ENCODE assay signal across 11 mouse cellular contexts in genomic region chr16:38945581-38945981, GRCm38 (mm10). TPM values are rescaled to one million over a fixed set of nuclear protein-coding genes. Genes with fewer than 3 reads are reported as not detected.
DNase-seq lines count a peak whose midpoint lies in the region; ATAC-seq and TF ChIP-seq lines count a peak whose summit lies in the region.
"Had no signal": no experiment of that assay in that cellular context is flagged by ENCODE, and none has a peak within 500 bp of the region (broad histone marks: within the 10 kb centered on the region; RNA-seq: fewer than 3 reads in every experiment).

No protein-coding gene starts in this region.

- intact Hi-C loops in left cerebral cortex, adult 2 months (cut with DNase I): loop anchor here (2.0 kb wide), 1 partner anchor 43 kb away; no protein-coding TSS in a partner anchor
- intact Hi-C loops in left cerebral cortex, postnatal 10 days (cut with DNase I): loop anchor here (5.0 kb wide), 1 partner anchor 43 kb away; no protein-coding TSS in a partner anchor

- 59% methylated on average over 10 of the region's 10 CpGs for WGBS in hindbrain, postnatal 0 days

- H3K9me3 ChIP-seq in hindbrain, postnatal 0 days (ENCODE audit: low read length): no peaks in the 10 kb centered on the region

- no peak for TF ChIP-seq CTCF in left cerebral cortex, adult 2 months (IDR thresholded peaks at IDR 0.05)
- TF ChIP-seq CTCF in hindbrain, postnatal 0 days (IDR thresholded peaks at IDR 0.05; ENCODE audit: low read depth): no peak

- DNase-seq in left cerebral cortex, adult 2 months (ENCODE audit: extremely low spot score in 1 of 2, low spot score in 2 of 2): no peak
- no peak for DNase-seq in left cerebral cortex, adult 9 months (ENCODE audit: low spot score in 2 of 2)
- peak; percentile 39 for DNase-seq in embryo, embryonic 10.5 days (ENCODE audit: low spot score)
- DNase-seq in hindbrain, postnatal 0 days (ENCODE audit: low spot score): peak; percentile 41
- peak; percentile 87 to 92 for DNase-seq in kidney, postnatal 36 days
- no peak for DNase-seq in frontal cortex, postnatal 10 days (ENCODE audit: low spot score in 2 of 2)
- no peak for DNase-seq in left cerebral cortex, postnatal 10 days (ENCODE audit: extremely low spot score in 1 of 2, low spot score in 2 of 2)
- DNase-seq in left cerebral cortex, adult 11 months (ENCODE audit: low spot score): no peak
- DNase-seq: cerebellum, adult 8-10 months; thymus, postnatal 4 days had no signal

- H3K4me1 ChIP-seq in hindbrain, postnatal 0 days (ENCODE audit: insufficient read depth, low read length): peaks cover 9% of the 10 kb centered on the region

- H3K36me3 ChIP-seq in hindbrain, postnatal 0 days (ENCODE audit: insufficient read depth, low read length): no peaks in the 10 kb centered on the region

- H3K4me2 ChIP-seq in hindbrain, postnatal 0 days (ENCODE audit: low read depth, low read length): no peak overlapping the region

- no peaks in the 10 kb centered on the region for H3K27me3 ChIP-seq in hindbrain, postnatal 0 days (ENCODE audit: insufficient read depth, low read length)

- H3K4me3 ChIP-seq in left cerebral cortex, adult 2 months: no peak overlapping the region
- no peak overlapping the region for H3K4me3 ChIP-seq in hindbrain, postnatal 0 days (ENCODE audit: low read length)

- peak overlapping the region; percentile 80 for H3K27ac ChIP-seq in left cerebral cortex, adult 2 months
- H3K27ac ChIP-seq in hindbrain, postnatal 0 days: peak overlapping the region; percentile 64

- H3K9ac ChIP-seq in hindbrain, postnatal 0 days (replicated peaks; ENCODE audit: low read length): no peak overlapping the region

- no peak for ATAC-seq in hindbrain, postnatal 0 days

RNA-seq across cellular contexts. Expression of gene Igsf11, which starts 53.1 kb away (rescaled TPM):
- total RNA-seq in left cerebral cortex, adult 2 months (2021): 10 to 100 TPM; 37.7 to 49.5 TPM
- total RNA-seq in hindbrain, postnatal 0 days (2014; rRNA removed): 20.5 and 24.5 TPM in 2 replicates
- polyA plus RNA-seq in hindbrain, postnatal 0 days (2015; fragmentation: Nextera tagmentation; extraction: Ambion mirVana): 4.9 and 5.8 TPM in 2 replicates
- total RNA-seq in left cerebral cortex, postnatal 10 days (2021): 10 to 100 TPM; 23.6 to 28.1 TPM
- total RNA-seq: megakaryocyte progenitor cell, adult 5-6 weeks had no signal

Comparison
In these comparisons a context has a peak if more than half of its experiments do, and no peak if none do; other contexts are left out.
1. DNase-seq: peak in embryo, embryonic 10.5 days (single experiment), hindbrain, postnatal 0 days (single experiment) and kidney, postnatal 36 days (2 of 2); none in left cerebral cortex, adult 2 months (0 of 2), left cerebral cortex, adult 9 months (0 of 2), frontal cortex, postnatal 10 days (0 of 2), left cerebral cortex, postnatal 10 days (0 of 2) and left cerebral cortex, adult 11 months (single experiment).